Mouse (Mus musculus) CH12.LX (cell line): ENCODE data around the gene Etv1. TPM values are rescaled to one million over a fixed set of nuclear protein-coding genes. Genes with fewer than 3 reads are reported as not detected.
"Not testable (repeated sequence)": the region's sequence is repeated elsewhere in the genome, so short reads cannot be mapped to it uniquely, and the experiment has no call there.

Source experiments
- DNase-seq: peaks from one replicate; pipeline ENCODE4 v3.0.0-alpha.2; 2013; ENCODE audit errors: extremely low read depth
- H3K27ac ChIP-seq: 2 replicates; pipeline ENCODE4 v1.5.1; 2012; ENCODE audit warnings: low read depth, mild to moderate bottlenecking, control low read depth, moderate library complexity; ENCODE audit not compliant: insufficient read depth
- H3K27me3 ChIP-seq: replicated peaks from 2 replicates; pipeline ENCODE3; 2012; ENCODE audit warnings: inconsistent platforms
- H3K36me3 ChIP-seq, 2 experiments: replicated peaks in 1 of 2; 2 replicates each; pipeline versions ENCODE3 to v1.6.1; 2012; ENCODE audit warnings: inconsistent platforms in 1 of 2, low read length in 1 of 2, mild to moderate bottlenecking in 1 of 2, mixed read lengths in 1 of 2, moderate library complexity in 1 of 2; ENCODE audit not compliant: control insufficient read depth in 1 of 2, insufficient read depth in 1 of 2
- H3K4me1 ChIP-seq, 2 experiments: 2 replicates each; pipeline ENCODE4 v1.6.1; 2012; ENCODE audit warnings: inconsistent platforms in 1 of 2, moderate library complexity in 1 of 2; ENCODE audit not compliant: insufficient read depth in 2 of 2, control insufficient read depth in 1 of 2
- H3K4me2 ChIP-seq: 2 replicates; pipeline ENCODE4 v1.6.1; 2012; ENCODE audit warnings: low read depth, mild to moderate bottlenecking, control low read depth; ENCODE audit not compliant: poor library complexity, insufficient read depth, severe bottlenecking
- H3K4me3 ChIP-seq, 3 experiments: fragments of 150-350 bp in 1 of 3; sonication (generic) in 1 of 3; replicated peaks in 1 of 3; 2 replicates each; pipeline versions ENCODE3 to v1.5.1; 2011 to 2012; ENCODE audit warnings: low read depth in 2 of 3, low read length in 2 of 3, mild to moderate bottlenecking in 2 of 3, moderate library complexity in 2 of 3, control low read depth in 1 of 3, improper control_type of control experiment in 1 of 3, inconsistent platforms in 1 of 3, mixed read lengths in 1 of 3; ENCODE audit not compliant: poor library complexity in 1 of 3
- H3K79me2 ChIP-seq: replicated peaks from 2 replicates; pipeline ENCODE4 v1.6.1; 2012; ENCODE audit warnings: mild to moderate bottlenecking, moderate library complexity; ENCODE audit not compliant: control insufficient read depth, poor library complexity, insufficient read depth, severe bottlenecking; ENCODE audit errors: extremely low read depth
- H3K9ac ChIP-seq: 2 replicates; pipeline ENCODE4 v1.6.1; 2012; ENCODE audit warnings: low read depth, mild to moderate bottlenecking, control low read depth, moderate library complexity; ENCODE audit not compliant: insufficient read depth
- H3K9me3 ChIP-seq: replicated peaks from 2 replicates; pipeline ENCODE3; 2012; ENCODE audit warnings: low read length, inconsistent platforms, mixed read lengths
- CHD1 ChIP-seq: IDR thresholded peaks from 2 replicates; pipeline ENCODE4 v1.6.1; 2012; ENCODE audit warnings: low read depth, low read length, improper control_type of control experiment, inconsistent platforms
- CHD2 ChIP-seq: IDR thresholded peaks from 2 replicates; pipeline ENCODE4 v1.6.1; 2011; ENCODE audit warnings: low read length, improper control_type of control experiment
- CTCF ChIP-seq, 2 experiments: IDR thresholded peaks in 1 of 2; conservative IDR thresholded peaks in 1 of 2; 2 replicates each; pipeline ENCODE4 v1.5.1; 2011 to 2012; ENCODE audit warnings: low read depth in 2 of 2, low read length in 2 of 2, improper control_type of control experiment in 1 of 2, inconsistent platforms in 1 of 2, mild to moderate bottlenecking in 1 of 2, moderate library complexity in 1 of 2
- EP300 ChIP-seq: IDR thresholded peaks from 2 replicates; pipeline ENCODE4 v1.6.1; 2011; ENCODE audit warnings: low read length, improper control_type of control experiment
- GABPA ChIP-seq: IDR thresholded peaks from 2 replicates; pipeline ENCODE4 v1.6.1; 2012; ENCODE audit warnings: low read depth, low read length, improper control_type of control experiment, inconsistent platforms; ENCODE audit not compliant: insufficient replicate concordance
- JUN ChIP-seq: IDR thresholded peaks from 2 replicates; pipeline ENCODE4 v1.6.1; 2011; ENCODE audit warnings: low read depth, mild to moderate bottlenecking, low read length, improper control_type of control experiment, moderate library complexity; ENCODE audit not compliant: insufficient read depth
- MAFK ChIP-seq: IDR thresholded peaks from 2 replicates; pipeline ENCODE4 v1.6.1; 2011; ENCODE audit warnings: low read length, improper control_type of control experiment; ENCODE audit not compliant: insufficient replicate concordance
- MAX ChIP-seq: IDR thresholded peaks from 2 replicates; pipeline ENCODE4 v1.6.1; 2011; ENCODE audit warnings: low read length, improper control_type of control experiment
- MXI1 ChIP-seq: IDR thresholded peaks from 2 replicates; pipeline ENCODE4 v1.6.1; 2011; ENCODE audit warnings: mild to moderate bottlenecking, low read depth, low read length, improper control_type of control experiment
- MYC ChIP-seq: IDR thresholded peaks from 2 replicates; pipeline ENCODE4 v1.6.1; 2011; ENCODE audit warnings: low read depth, mild to moderate bottlenecking, improper control_type of control experiment, low read length
- NELFE ChIP-seq: IDR thresholded peaks from 2 replicates; pipeline ENCODE4 v1.6.1; 2011; ENCODE audit warnings: low read depth, low read length, improper control_type of control experiment
- POLR2A ChIP-seq: IDR thresholded peaks from 2 replicates; pipeline ENCODE4 v1.6.1; 2011; ENCODE audit warnings: low read depth, mild to moderate bottlenecking, improper control_type of control experiment, low read length
- POLR2AphosphoS2 ChIP-seq: IDR thresholded peaks from 2 replicates; pipeline ENCODE4 v1.6.1; 2011; ENCODE audit warnings: low read depth, low read length, improper control_type of control experiment
- RCOR1 ChIP-seq: conservative IDR thresholded peaks from 2 replicates; pipeline ENCODE4 v1.6.1; 2012; ENCODE audit warnings: low read depth, mild to moderate bottlenecking, inconsistent platforms, low read length, improper control_type of control experiment
- SIN3A ChIP-seq: IDR thresholded peaks from 2 replicates; pipeline ENCODE4 v1.6.1; 2012; ENCODE audit warnings: low read length, improper control_type of control experiment, inconsistent platforms
- SMC3 ChIP-seq: IDR thresholded peaks from 2 replicates; pipeline ENCODE4 v1.6.1; 2011; ENCODE audit warnings: low read depth, low read length, improper control_type of control experiment
- TCF12 ChIP-seq: IDR thresholded peaks from 2 replicates; pipeline ENCODE4 v1.6.1; 2014; ENCODE audit warnings: low read depth, mild to moderate bottlenecking, inconsistent platforms, low read length, improper control_type of control experiment
- USF1 ChIP-seq: IDR thresholded peaks from 2 replicates; pipeline ENCODE4 v1.6.1; 2014; ENCODE audit warnings: low read depth, mild to moderate bottlenecking, inconsistent platforms, low read length, improper control_type of control experiment
- USF2 ChIP-seq: conservative IDR thresholded peaks from 2 replicates; pipeline ENCODE4 v1.6.1; 2011; ENCODE audit warnings: low read depth, low read length, improper control_type of control experiment
- ZKSCAN1 ChIP-seq: IDR thresholded peaks from 2 replicates; pipeline ENCODE4 v1.6.1; 2012; ENCODE audit warnings: low read depth, inconsistent platforms, low read length, improper control_type of control experiment, borderline replicate concordance
- dilution Hi-C: fragments of 300-500 bp; cut with MboI; formaldehyde crosslinking; loops from 2 replicates; pipeline ENCODE4 v1.14.3; 2020; ENCODE audit warnings: low sequenced_read_pairs; ENCODE audit not compliant: extremely low pct_unique_long_range_greater_than_20kb, extremely low pct_ligation_motif_present
- in situ Hi-C: fragments of 300-500 bp; cut with MboI; formaldehyde crosslinking; loops from 3 replicates; pipeline ENCODE4 v1.14.3; 2019; ENCODE audit warnings: low sequenced_read_pairs, low pct_ligation_motif_present, low pct_unique_long_range_greater_than_20kb, mixed read lengths
- polyA plus RNA-seq: library from polyadenylated mRNA; unstranded; fragments of >175 nt; gene quantifications from 2 replicates; pipeline ENCODE4 v1.2.1, GENCODE M21; 2012; ENCODE audit warnings: low read depth; ENCODE audit not compliant: insufficient read length
- total RNA-seq, 2 experiments: library from RNA; depleted of rRNA; stranded (reverse); fragments of 300-350 nt in 1 of 2; fragments of >200 nt in 1 of 2; gene quantifications; 2 replicates each; pipeline ENCODE4 v1.2.3; 2012 to 2014

The Etv1 gene
- total and polyA plus RNA-seq, 3 experiments, result 3.4 to 5.4 (median 4.4) TPM

GRCm38 (mm10) chr12:38834581-38834980 is 55.4 kb downstream of the Etv1 start:
- in situ Hi-C loops, result no loop called here
- Histone ChIP-seq H3K4me2 (no peak overlapping the region), H3K9me3 (no peaks in the 10 kb centered on the region), H3K27me3 (no peaks in the 10 kb centered on the region), H3K79me2 (no peaks in the 10 kb centered on the region), H3K9ac (no peak overlapping the region), H3K4me1 (peaks cover 0 to 2% of the 10 kb centered on the region in 2 experiments; a peak in 1 of 4 replicates), H3K27ac (no peak overlapping the region), H3K4me3 (no peak overlapping the region), H3K36me3 (peaks cover 2% of the 10 kb centered on the region in 2 experiments)
- dilution Hi-C loops, result no loop called here
- TF ChIP-seq CHD1 (no peak), MYC (no peak), SIN3A (no peak), RCOR1 (no peak), EP300 (no peak), POLR2AphosphoS2 (no peak), SMC3 (no peak), ZKSCAN1 (no peak), CHD2 (no peak), MXI1 (no peak), MAX (no peak), JUN (no peak), POLR2A (no peak), CTCF (conservative IDR thresholded peaks at IDR 0.05 in 1 of 2, IDR thresholded peaks at IDR 0.05 in 1 of 2; ENCODE audit: low read depth in 2 of 2, low read length in 2 of 2) (no peak), USF1 (no peak), MAFK (no peak), TCF12 (no peak), GABPA (no peak), NELFE (no peak), USF2 (no peak)
- no peak for DNase-seq

- H3K4me3 ChIP-seq, H3K4me2 ChIP-seq, H3K9ac ChIP-seq, H3K27me3 ChIP-seq, H3K9me3 ChIP-seq, H3K79me2 ChIP-seq, H3K36me3 ChIP-seq, dilution Hi-C loops, H3K4me1 ChIP-seq, in situ Hi-C loops, DNase-seq, H3K27ac ChIP-seq: not testable (repeated sequence)
Observed at GRCm38 (mm10) chr12:38834986-38835385, 55.8 kb downstream of the Etv1 start.
